Mouse (Mus musculus): ENCODE results near the gene Ercc2. TPM values are rescaled to one million over a fixed set of nuclear protein-coding genes. Genes with fewer than 3 reads are reported as not detected.
A peak's percentile ranks its signal among the peaks of the same experiment; 100 is the strongest.

Gene Ercc2
- total and polyA plus RNA-seq, 2 experiments from 2014 or later, result 4.9 to 30.8 TPM

- H3K9me3 ChIP-seq (replicated peaks; ENCODE audit: control insufficient read depth, low read length), result no peaks in the 10 kb centered on the region
- H3K4me1 ChIP-seq (ENCODE audit: control insufficient read depth, insufficient read depth), result no peaks in the 10 kb centered on the region
- no peak overlapping the region for H3K4me2 ChIP-seq (ENCODE audit: low read depth, low read length)
- 55% methylated on average over 9 of the region's 9 CpGs for WGBS
- DNase-seq (ENCODE audit: low spot score), result no peak
- TF ChIP-seq CTCF (IDR thresholded peaks at IDR 0.05; ENCODE audit: low read depth), result no peak
- TF ChIP-seq EP300 (IDR thresholded peaks at IDR 0.05; ENCODE audit: low read depth), result no peak
- no peak overlapping the region for H3K9ac ChIP-seq (replicated peaks; ENCODE audit: low read depth, low read length)
- 0 out of 2 replicates have a peak overlapping the region, but pooled peaks have one; percentile 34 for H3K27ac ChIP-seq (ENCODE audit: low read depth)
- peaks cover 59% of the 10 kb centered on the region for H3K36me3 ChIP-seq (replicated peaks; ENCODE audit: control insufficient read depth, insufficient read depth, low read length)
- peak; percentile 35; the same call in 1 of the 2 replicates for ATAC-seq (ENCODE audit: insufficient read depth, low read depth)
- no peak overlapping the region for H3K4me3 ChIP-seq (ENCODE audit: low read depth, low read length)
- no peaks in the 10 kb centered on the region for H3K27me3 ChIP-seq (ENCODE audit: control insufficient read depth, insufficient read depth, low read length)
Observed at GRCm38 (mm10) chr7:19441448-19442091, 59.8 kb downstream of the Ercc2 start.

- no peak overlapping the region for H3K9ac ChIP-seq (replicated peaks; ENCODE audit: low read depth, low read length)
- WGBS, result 36% methylated on average over 3 of the region's 3 CpGs
- no peak overlapping the region for H3K27ac ChIP-seq (ENCODE audit: low read depth)
- no peaks in the 10 kb centered on the region for H3K4me1 ChIP-seq (ENCODE audit: control insufficient read depth, insufficient read depth)
- peaks cover 60% of the 10 kb centered on the region for H3K36me3 ChIP-seq (replicated peaks; ENCODE audit: control insufficient read depth, insufficient read depth, low read length)
- no peak overlapping the region for H3K4me2 ChIP-seq (ENCODE audit: low read depth, low read length)
- peak; percentile 61 for DNase-seq (ENCODE audit: low spot score)
- H3K9me3 ChIP-seq (replicated peaks; ENCODE audit: control insufficient read depth, low read length), result no peaks in the 10 kb centered on the region
- H3K27me3 ChIP-seq (ENCODE audit: control insufficient read depth, insufficient read depth, low read length), result no peaks in the 10 kb centered on the region
- TF ChIP-seq CTCF (IDR thresholded peaks at IDR 0.05; ENCODE audit: low read depth) (peak; percentile 88), EP300 (IDR thresholded peaks at IDR 0.05; ENCODE audit: low read depth) (no peak)
- H3K4me3 ChIP-seq (ENCODE audit: low read depth, low read length), result no peak overlapping the region
- ATAC-seq (ENCODE audit: insufficient read depth, low read depth), result peak; percentile 69
Observed at GRCm38 (mm10) chr7:19443344-19443743, 61.5 kb downstream of the Ercc2 start.

GRCm38 (mm10) chr7:19444801-19445200, 63.0 kb downstream of the Ercc2 start:
- Histone ChIP-seq H3K9ac (replicated peaks; ENCODE audit: low read depth, low read length) (no peak overlapping the region), H3K4me3 (ENCODE audit: low read depth, low read length) (no peak overlapping the region), H3K36me3 (replicated peaks; ENCODE audit: control insufficient read depth, insufficient read depth, low read length) (peaks cover 69% of the 10 kb centered on the region), H3K4me1 (ENCODE audit: control insufficient read depth, insufficient read depth) (no peaks in the 10 kb centered on the region), H3K27me3 (ENCODE audit: control insufficient read depth, insufficient read depth, low read length) (no peaks in the 10 kb centered on the region), H3K27ac (ENCODE audit: low read depth) (no peak overlapping the region), H3K4me2 (ENCODE audit: low read depth, low read length) (no peak overlapping the region), H3K9me3 (replicated peaks; ENCODE audit: control insufficient read depth, low read length) (no peaks in the 10 kb centered on the region)
- ATAC-seq (ENCODE audit: insufficient read depth, low read depth), result no peak
- no peak for DNase-seq (ENCODE audit: low spot score)
- 68% methylated on average over 12 of the region's 12 CpGs for WGBS
- TF ChIP-seq EP300 (IDR thresholded peaks at IDR 0.05; ENCODE audit: low read depth) (no peak), CTCF (IDR thresholded peaks at IDR 0.05; ENCODE audit: low read depth) (no peak)

MicroRNAs within 50 kb of the gene (microRNA counts, 519-probe panel; counts per million panel counts)
- microRNA mmu-miR-343, result not detected

Small RNA genes lying within 50 kb of the gene (microRNA-seq; reads per million reads assigned to microRNA genes)
- gene Mir343, result not detected

Other genes with a start within 250 kb of the Ercc2 start
- gene Qpctl, start 232.7 kb upstream of the Ercc2 start, total RNA-seq (2014; rRNA removed; ENCODE audit: low replicate concordance), result 4.4 and 4.9 TPM in 2 replicates
- 7.3 and 7.9 TPM in 2 replicates for gene Qpctl, start 232.7 kb upstream of the Ercc2 start, polyA plus RNA-seq (2015; fragmentation: Nextera tagmentation; extraction: Ambion mirVana)
- 43.5 and 45.6 TPM in 2 replicates for gene Snrpd2, start 232.3 kb upstream of the Ercc2 start, total RNA-seq (2014; rRNA removed; ENCODE audit: low replicate concordance)
- gene Snrpd2, start 232.3 kb upstream of the Ercc2 start, polyA plus RNA-seq (2015; fragmentation: Nextera tagmentation; extraction: Ambion mirVana), result 84.9 and 89.8 TPM in 2 replicates
- 24.9 and 27.6 TPM in 2 replicates for gene Gipr, start 215.9 kb upstream of the Ercc2 start, total RNA-seq (2014; rRNA removed; ENCODE audit: low replicate concordance)
- gene Gipr, start 215.9 kb upstream of the Ercc2 start, polyA plus RNA-seq (2015; fragmentation: Nextera tagmentation; extraction: Ambion mirVana), result 5.4 and 7.0 TPM in 2 replicates
- 34.8 and 58.9 TPM in 2 replicates for gene Eml2, start 205.6 kb upstream of the Ercc2 start, total RNA-seq (2014; rRNA removed; ENCODE audit: low replicate concordance)
- 23.7 and 26.8 TPM in 2 replicates for gene Eml2, start 205.6 kb upstream of the Ercc2 start, polyA plus RNA-seq (2015; fragmentation: Nextera tagmentation; extraction: Ambion mirVana)
- 3.5 and 10.6 TPM in 2 replicates for gene Gpr4, start 169.5 kb upstream of the Ercc2 start, total RNA-seq (2014; rRNA removed; ENCODE audit: low replicate concordance)
- 3.6 TPM in 2 replicates for gene Gpr4, start 169.5 kb upstream of the Ercc2 start, polyA plus RNA-seq (2015; fragmentation: Nextera tagmentation; extraction: Ambion mirVana)
- gene Opa3, start 153.7 kb upstream of the Ercc2 start, total RNA-seq (2014; rRNA removed; ENCODE audit: low replicate concordance), result 52.9 and 56.4 TPM in 2 replicates
- gene Opa3, start 153.7 kb upstream of the Ercc2 start, polyA plus RNA-seq (2015; fragmentation: Nextera tagmentation; extraction: Ambion mirVana), result 37.6 and 40.5 TPM in 2 replicates
- gene Vasp, start 110.2 kb upstream of the Ercc2 start, total RNA-seq (2014; rRNA removed; ENCODE audit: low replicate concordance), result 115 and 127 TPM in 2 replicates
- 67.7 and 72.2 TPM in 2 replicates for gene Vasp, start 110.2 kb upstream of the Ercc2 start, polyA plus RNA-seq (2015; fragmentation: Nextera tagmentation; extraction: Ambion mirVana)
- not detected in 2 replicates for gene Ppm1n, start 101.9 kb upstream of the Ercc2 start, total RNA-seq (2014; rRNA removed; ENCODE audit: low replicate concordance)
- 0.47 and 0.56 TPM in 2 replicates for gene Ppm1n, start 101.9 kb upstream of the Ercc2 start, polyA plus RNA-seq (2015; fragmentation: Nextera tagmentation; extraction: Ambion mirVana)
- 80.7 and 108 TPM in 2 replicates for gene Rtn2, start 99.4 kb upstream of the Ercc2 start, total RNA-seq (2014; rRNA removed; ENCODE audit: low replicate concordance)
- gene Rtn2, start 99.4 kb upstream of the Ercc2 start, polyA plus RNA-seq (2015; fragmentation: Nextera tagmentation; extraction: Ambion mirVana), result 51.7 and 53.6 TPM in 2 replicates
- 0.39 and 0.80 TPM in 2 replicates for gene Fosb, start 72.0 kb upstream of the Ercc2 start, total RNA-seq (2014; rRNA removed; ENCODE audit: low replicate concordance)
- gene Fosb, start 72.0 kb upstream of the Ercc2 start, polyA plus RNA-seq (2015; fragmentation: Nextera tagmentation; extraction: Ambion mirVana), result 0.05 and 0.10 TPM in 2 replicates
- 26.2 and 40.5 TPM in 2 replicates for gene Ercc1, start 37.2 kb upstream of the Ercc2 start, total RNA-seq (2014; rRNA removed; ENCODE audit: low replicate concordance)
- 55.2 and 61.0 TPM in 2 replicates for gene Ercc1, start 37.2 kb upstream of the Ercc2 start, polyA plus RNA-seq (2015; fragmentation: Nextera tagmentation; extraction: Ambion mirVana)
- gene Cd3eap, start 22.5 kb upstream of the Ercc2 start, total RNA-seq (2014; rRNA removed; ENCODE audit: low replicate concordance), result 1.9 and 3.2 TPM in 2 replicates
- gene Cd3eap, start 22.5 kb upstream of the Ercc2 start, polyA plus RNA-seq (2015; fragmentation: Nextera tagmentation; extraction: Ambion mirVana), result 11.1 and 11.7 TPM in 2 replicates
- gene Ppp1r13l, start 22.3 kb upstream of the Ercc2 start, total RNA-seq (2014; rRNA removed; ENCODE audit: low replicate concordance), result 11.8 and 13.5 TPM in 2 replicates
- 12.0 and 14.0 TPM in 2 replicates for gene Ppp1r13l, start 22.3 kb upstream of the Ercc2 start, polyA plus RNA-seq (2015; fragmentation: Nextera tagmentation; extraction: Ambion mirVana)
- 0.31 TPM in 1 of 2 replicates, not detected in the other for gene Klc3, start 22.1 kb downstream of the Ercc2 start, total RNA-seq (2014; rRNA removed; ENCODE audit: low replicate concordance)
- gene Klc3, start 22.1 kb downstream of the Ercc2 start, polyA plus RNA-seq (2015; fragmentation: Nextera tagmentation; extraction: Ambion mirVana), result 0.72 and 0.99 TPM in 2 replicates
- gene Ckm, start 22.8 kb downstream of the Ercc2 start, total RNA-seq (2014; rRNA removed; ENCODE audit: low replicate concordance), result 4,715 and 5,632 TPM in 2 replicates
- 4,516 and 4,665 TPM in 2 replicates for gene Ckm, start 22.8 kb downstream of the Ercc2 start, polyA plus RNA-seq (2015; fragmentation: Nextera tagmentation; extraction: Ambion mirVana)
- gene Mark4, start 76.8 kb downstream of the Ercc2 start, total RNA-seq (2014; rRNA removed; ENCODE audit: low replicate concordance), result 16.0 and 26.4 TPM in 2 replicates
- gene Mark4, start 76.8 kb downstream of the Ercc2 start, polyA plus RNA-seq (2015; fragmentation: Nextera tagmentation; extraction: Ambion mirVana), result 5.5 and 5.6 TPM in 2 replicates
- gene Exoc3l2, start 81.3 kb downstream of the Ercc2 start, total RNA-seq (2014; rRNA removed; ENCODE audit: low replicate concordance), result 1.9 and 3.5 TPM in 2 replicates
- 0.49 and 0.62 TPM in 2 replicates for gene Exoc3l2, start 81.3 kb downstream of the Ercc2 start, polyA plus RNA-seq (2015; fragmentation: Nextera tagmentation; extraction: Ambion mirVana)
- 9.3 and 11.9 TPM in 2 replicates for gene Bloc1s3, start 126.4 kb downstream of the Ercc2 start, total RNA-seq (2014; rRNA removed; ENCODE audit: low replicate concordance)
- 1.2 TPM in 2 replicates for gene Bloc1s3, start 126.4 kb downstream of the Ercc2 start, polyA plus RNA-seq (2015; fragmentation: Nextera tagmentation; extraction: Ambion mirVana)
- 65.1 and 84.9 TPM in 2 replicates for gene Trappc6a, start 126.4 kb downstream of the Ercc2 start, total RNA-seq (2014; rRNA removed; ENCODE audit: low replicate concordance)
- gene Trappc6a, start 126.4 kb downstream of the Ercc2 start, polyA plus RNA-seq (2015; fragmentation: Nextera tagmentation; extraction: Ambion mirVana), result 79.5 and 83.3 TPM in 2 replicates
- not detected in 2 replicates for gene Nkpd1, start 135.8 kb downstream of the Ercc2 start, total RNA-seq (2014; rRNA removed; ENCODE audit: low replicate concordance)
- gene Nkpd1, start 135.8 kb downstream of the Ercc2 start, polyA plus RNA-seq (2015; fragmentation: Nextera tagmentation; extraction: Ambion mirVana), result not detected in 2 replicates
- gene Ppp1r37, start 181.1 kb downstream of the Ercc2 start, total RNA-seq (2014; rRNA removed; ENCODE audit: low replicate concordance), result 40.6 and 53.3 TPM in 2 replicates
- 11.4 and 12.6 TPM in 2 replicates for gene Ppp1r37, start 181.1 kb downstream of the Ercc2 start, polyA plus RNA-seq (2015; fragmentation: Nextera tagmentation; extraction: Ambion mirVana)
- gene Zfp296, start 195.3 kb downstream of the Ercc2 start, total RNA-seq (2014; rRNA removed; ENCODE audit: low replicate concordance), result 0.12 and 3.6 TPM in 2 replicates
- 0.12 and 0.15 TPM in 2 replicates for gene Zfp296, start 195.3 kb downstream of the Ercc2 start, polyA plus RNA-seq (2015; fragmentation: Nextera tagmentation; extraction: Ambion mirVana)
- 63.2 and 67.3 TPM in 2 replicates for gene Gemin7, start 195.6 kb downstream of the Ercc2 start, total RNA-seq (2014; rRNA removed; ENCODE audit: low replicate concordance)
- gene Gemin7, start 195.6 kb downstream of the Ercc2 start, polyA plus RNA-seq (2015; fragmentation: Nextera tagmentation; extraction: Ambion mirVana), result 114 and 115 TPM in 2 replicates
- gene Clasrp, start 222.5 kb downstream of the Ercc2 start, total RNA-seq (2014; rRNA removed; ENCODE audit: low replicate concordance), result 18.9 and 75.2 TPM in 2 replicates
- gene Clasrp, start 222.5 kb downstream of the Ercc2 start, polyA plus RNA-seq (2015; fragmentation: Nextera tagmentation; extraction: Ambion mirVana), result 13.4 and 17.5 TPM in 2 replicates
- gene Relb, start 247.4 kb downstream of the Ercc2 start, total RNA-seq (2014; rRNA removed; ENCODE audit: low replicate concordance), result 9.0 and 11.7 TPM in 2 replicates
- 6.5 and 7.2 TPM in 2 replicates for gene Relb, start 247.4 kb downstream of the Ercc2 start, polyA plus RNA-seq (2015; fragmentation: Nextera tagmentation; extraction: Ambion mirVana)